Mouse (Mus musculus): Measurements from ENCODE around the gene Col5a2. TPM values are rescaled to one million over a fixed set of nuclear protein-coding genes. Genes with fewer than 3 reads are reported as not detected.
"Not testable (repeated sequence)": the region's sequence is repeated elsewhere in the genome, so short reads cannot be mapped to it uniquely, and the experiment has no call there.

The Col5a2 gene
- 120 and 127 TPM in 2 replicates for polyA plus RNA-seq (2015; fragmentation: Nextera tagmentation; extraction: Ambion mirVana)

DNA sequence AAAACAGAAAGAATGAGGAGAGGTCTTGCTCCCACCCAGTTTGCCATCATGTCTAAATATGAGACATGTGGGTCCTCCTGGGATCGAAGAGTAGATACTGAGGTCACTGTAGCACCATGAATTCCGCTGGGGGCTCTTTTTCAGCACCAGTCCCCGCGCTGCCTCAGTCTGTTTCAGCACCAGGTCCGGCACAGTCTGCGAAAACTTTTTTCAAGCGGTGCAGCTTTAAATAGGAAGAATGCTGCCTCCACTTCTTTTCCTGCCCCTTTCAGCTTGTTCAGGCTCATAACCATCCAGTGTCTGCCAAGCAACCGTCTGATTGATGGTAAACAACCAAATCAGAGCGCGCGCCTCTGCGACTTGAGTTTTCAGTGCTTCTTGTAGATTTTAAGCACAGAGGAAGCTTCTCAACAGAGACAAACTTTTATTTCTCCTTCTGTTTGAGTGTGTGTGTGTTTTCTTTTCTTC, at the start of gene Col5a2:
Gene Col5a2 (minus strand): TSS at position 418 of the 468 bp plus-strand sequence.
- H3K4me3 ChIP-seq (replicated peaks; ENCODE audit: low read length), result peak within 1 kb of the TSS; percentile 56
- H3K27ac ChIP-seq (ENCODE audit: low read length), result peak within 1 kb of the TSS; percentile 94
- peak within 1 kb of the TSS; percentile 72 for H3K9ac ChIP-seq (ENCODE audit: low read length)
- 8% methylated on average over 12 of the region's 12 CpGs for WGBS
- peak; percentile 90 for ATAC-seq (ENCODE audit: insufficient read depth, low FRiP score)
- no peaks in the 10 kb centered on the region for H3K27me3 ChIP-seq (ENCODE audit: control insufficient read depth, insufficient read depth, low read length)
- H3K4me1 ChIP-seq (ENCODE audit: control insufficient read depth, insufficient read depth, low read length), result peaks cover 6% of the 10 kb centered on the region; the same call in 1 of the 2 replicates
- H3K9me3 ChIP-seq (replicated peaks; ENCODE audit: control insufficient read depth, low read length), result no peaks in the 10 kb centered on the region
- peak within 1 kb of the TSS; percentile 45 for H3K4me2 ChIP-seq (ENCODE audit: low read depth, low read length)
- H3K36me3 ChIP-seq (ENCODE audit: control insufficient read depth, insufficient read depth, low read length), result no peaks in the 10 kb centered on the region

DNA sequence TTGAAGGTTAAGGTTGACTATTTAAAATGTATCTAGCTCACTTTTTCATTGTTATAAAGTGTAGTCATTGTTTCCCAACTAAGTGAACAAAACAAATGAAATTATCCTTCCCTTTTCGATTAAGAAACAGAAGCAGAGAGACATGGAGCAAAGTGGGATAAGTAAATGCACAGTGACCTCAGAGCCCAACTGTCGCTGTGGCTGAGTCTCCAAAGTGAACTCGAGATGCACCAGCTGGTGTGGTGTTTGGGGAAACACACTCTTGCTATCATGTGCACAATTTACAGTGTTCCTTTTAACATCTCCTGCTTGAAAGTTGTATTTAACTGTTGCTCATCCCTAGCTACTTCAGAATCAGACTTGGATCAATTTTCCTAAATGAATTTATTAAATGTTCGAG, 47.4 kb upstream of the Col5a2 start:
- Histone ChIP-seq H3K9ac (ENCODE audit: low read length) (no peak overlapping the region), H3K4me3 (replicated peaks; ENCODE audit: low read length) (no peak overlapping the region), H3K9me3 (replicated peaks; ENCODE audit: control insufficient read depth, low read length) (no peaks in the 10 kb centered on the region), H3K27ac (ENCODE audit: low read length) (no peak overlapping the region), H3K27me3 (ENCODE audit: control insufficient read depth, insufficient read depth, low read length) (no peaks in the 10 kb centered on the region), H3K36me3 (ENCODE audit: control insufficient read depth, insufficient read depth, low read length) (no peaks in the 10 kb centered on the region), H3K4me2 (ENCODE audit: low read depth, low read length) (no peak overlapping the region), H3K4me1 (ENCODE audit: control insufficient read depth, insufficient read depth, low read length) (no peaks in the 10 kb centered on the region)
- no peak for ATAC-seq (ENCODE audit: insufficient read depth, low FRiP score)
- WGBS, result 62% methylated on average over 4 of the region's 4 CpGs

DNA sequence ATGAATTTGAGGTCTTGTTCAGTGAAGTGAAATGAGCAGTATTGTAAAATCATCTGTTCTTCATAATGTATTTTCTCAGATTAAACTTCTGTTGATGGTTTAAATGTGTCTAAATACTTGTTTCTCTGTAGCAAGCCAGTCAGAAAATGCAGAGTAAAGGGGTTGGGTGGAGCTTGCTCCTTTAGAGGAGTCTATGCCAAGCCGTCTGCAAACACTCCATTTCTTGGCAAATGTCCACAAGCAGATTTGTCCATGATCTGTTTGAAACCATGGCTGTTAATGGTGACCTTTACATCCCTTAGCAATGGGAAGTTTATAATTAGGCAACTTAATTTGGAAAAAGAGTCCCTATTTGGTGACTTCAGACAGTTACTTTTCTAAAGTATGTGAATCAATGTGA, 38.8 kb upstream of the Col5a2 start:
- H3K4me1 ChIP-seq (ENCODE audit: control insufficient read depth, insufficient read depth, low read length), result no peaks in the 10 kb centered on the region
- no peaks in the 10 kb centered on the region for H3K27me3 ChIP-seq (ENCODE audit: control insufficient read depth, insufficient read depth, low read length)
- peak overlapping the region; percentile 27; the same call in 1 of the 2 replicates for H3K4me2 ChIP-seq (ENCODE audit: low read depth, low read length)
- 17% methylated on average over 1 of the region's 1 CpGs for WGBS
- no peak overlapping the region for H3K9ac ChIP-seq (ENCODE audit: low read length)
- peak overlapping the region; percentile 67 for H3K27ac ChIP-seq (ENCODE audit: low read length)
- H3K36me3 ChIP-seq (ENCODE audit: control insufficient read depth, insufficient read depth, low read length), result no peaks in the 10 kb centered on the region
- no peaks in the 10 kb centered on the region for H3K9me3 ChIP-seq (replicated peaks; ENCODE audit: control insufficient read depth, low read length)
- peak; percentile 86 for ATAC-seq (ENCODE audit: insufficient read depth, low FRiP score)
- H3K4me3 ChIP-seq (replicated peaks; ENCODE audit: low read length), result no peak overlapping the region

DNA sequence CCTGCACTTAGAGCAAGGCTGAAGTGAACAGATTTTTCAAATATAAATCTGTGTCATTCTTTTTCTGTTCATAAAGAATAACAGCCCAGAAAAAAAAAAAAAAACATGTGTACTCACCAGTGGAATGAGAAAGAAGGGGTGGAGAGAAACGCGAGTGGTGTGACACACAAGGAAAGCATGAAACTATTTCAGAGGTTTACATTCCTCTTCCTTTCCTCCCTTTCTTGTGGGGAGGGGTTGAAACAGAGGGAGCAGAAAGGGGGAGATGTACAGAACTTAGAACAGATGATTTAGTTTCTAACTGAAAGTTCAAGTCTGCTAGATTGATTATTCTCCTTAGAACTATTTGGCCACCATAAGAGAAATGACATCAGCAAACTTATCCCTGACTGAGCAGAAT, 38.1 kb upstream of the Col5a2 start:
- Histone ChIP-seq H3K4me3 (replicated peaks; ENCODE audit: low read length) (no peak overlapping the region), H3K9ac (ENCODE audit: low read length) (no peak overlapping the region), H3K27ac (ENCODE audit: low read length) (peak overlapping the region; percentile 64), H3K4me2 (ENCODE audit: low read depth, low read length) (peak overlapping the region; percentile 27; the same call in 1 of the 2 replicates), H3K4me1 (ENCODE audit: control insufficient read depth, insufficient read depth, low read length) (no peaks in the 10 kb centered on the region), H3K36me3 (ENCODE audit: control insufficient read depth, insufficient read depth, low read length) (no peaks in the 10 kb centered on the region), H3K9me3 (replicated peaks; ENCODE audit: control insufficient read depth, low read length) (no peaks in the 10 kb centered on the region), H3K27me3 (ENCODE audit: control insufficient read depth, insufficient read depth, low read length) (no peaks in the 10 kb centered on the region)
- ATAC-seq (ENCODE audit: insufficient read depth, low FRiP score), result peak; percentile 61; the same call in 1 of the 2 replicates
- WGBS, result 12% methylated on average over 2 of the region's 2 CpGs

DNA sequence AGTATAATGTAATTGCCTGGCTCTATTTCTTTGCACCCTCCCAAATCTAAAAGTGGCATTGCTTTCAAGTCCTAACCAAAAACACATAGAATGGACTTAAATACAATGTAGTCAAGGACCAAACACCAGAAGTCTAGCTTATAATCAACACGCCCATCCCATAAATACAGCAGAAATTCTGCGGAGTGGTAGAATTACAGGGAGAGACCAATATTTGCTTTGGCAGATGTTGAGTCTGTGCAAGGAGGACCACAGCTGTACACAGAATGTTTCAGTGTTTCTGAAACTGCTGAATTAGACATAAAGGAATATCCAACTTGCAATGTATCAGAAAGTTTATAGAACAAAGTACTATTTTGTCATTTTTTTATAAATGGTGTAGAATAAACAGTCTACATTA, 28.4 kb upstream of the Col5a2 start:
- 52% methylated on average over 2 of the region's 2 CpGs for WGBS
- no peaks in the 10 kb centered on the region for H3K4me1 ChIP-seq (ENCODE audit: control insufficient read depth, insufficient read depth, low read length)
- ATAC-seq (ENCODE audit: insufficient read depth, low FRiP score), result peak; percentile 29; the same call in 1 of the 2 replicates
- H3K4me2 ChIP-seq (ENCODE audit: low read depth, low read length), result no peak overlapping the region
- no peak overlapping the region for H3K9ac ChIP-seq (ENCODE audit: low read length)
- H3K36me3 ChIP-seq (ENCODE audit: control insufficient read depth, insufficient read depth, low read length), result no peaks in the 10 kb centered on the region
- no peak overlapping the region for H3K4me3 ChIP-seq (replicated peaks; ENCODE audit: low read length)
- no peak overlapping the region for H3K27ac ChIP-seq (ENCODE audit: low read length)
- no peaks in the 10 kb centered on the region for H3K27me3 ChIP-seq (ENCODE audit: control insufficient read depth, insufficient read depth, low read length)
- H3K9me3 ChIP-seq (replicated peaks; ENCODE audit: control insufficient read depth, low read length), result no peaks in the 10 kb centered on the region

DNA sequence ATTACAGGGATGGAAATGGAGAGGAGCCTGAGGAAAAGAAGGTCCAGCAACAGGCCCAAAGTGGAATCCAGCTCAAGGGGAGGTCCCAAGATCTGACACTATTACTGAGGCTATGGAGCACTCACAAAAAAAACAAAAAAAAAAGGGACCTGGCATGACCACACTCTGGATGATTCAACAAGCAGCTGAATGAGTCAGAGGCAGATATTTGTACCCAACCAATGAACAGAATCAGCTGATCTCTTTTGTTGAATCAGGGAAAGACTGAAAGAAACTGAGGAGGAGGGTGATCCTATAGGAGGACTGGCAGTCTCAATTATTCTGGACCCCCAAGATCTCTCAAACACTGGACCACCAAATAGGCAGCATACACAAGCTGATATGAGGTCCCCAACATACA, 24.4 kb upstream of the Col5a2 start:
- H3K27ac ChIP-seq (ENCODE audit: low read length); H3K27me3 ChIP-seq (ENCODE audit: control insufficient read depth, insufficient read depth, low read length); H3K9me3 ChIP-seq (replicated peaks; ENCODE audit: control insufficient read depth, low read length); H3K9ac ChIP-seq (ENCODE audit: low read length); H3K4me3 ChIP-seq (replicated peaks; ENCODE audit: low read length); ATAC-seq (ENCODE audit: insufficient read depth, low FRiP score); H3K4me1 ChIP-seq (ENCODE audit: control insufficient read depth, insufficient read depth, low read length); H3K36me3 ChIP-seq (ENCODE audit: control insufficient read depth, insufficient read depth, low read length); H3K4me2 ChIP-seq (ENCODE audit: low read depth, low read length): not testable (repeated sequence)

DNA sequence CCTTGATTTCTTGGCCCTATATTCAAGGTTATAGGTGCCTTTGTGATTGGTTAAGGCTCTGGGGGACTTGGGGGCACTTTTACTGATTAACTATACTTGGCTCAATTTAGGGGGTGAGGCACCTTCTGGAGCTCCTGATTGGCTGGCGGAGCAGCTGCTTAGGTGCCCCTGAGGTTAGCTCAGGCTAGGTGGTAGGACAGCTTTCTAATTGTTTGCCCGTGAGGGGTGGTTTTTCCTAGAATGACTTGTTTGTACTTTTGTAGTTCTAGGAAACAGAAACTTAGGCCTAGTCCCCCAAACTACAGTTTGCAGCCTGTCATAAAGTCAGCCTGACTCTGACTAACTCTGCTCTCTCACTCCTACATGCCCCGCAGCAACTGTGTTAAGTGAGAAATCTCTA, 20.5 kb upstream of the Col5a2 start:
- H3K4me2 ChIP-seq (ENCODE audit: low read depth, low read length), result no peak overlapping the region
- 80% methylated on average over 3 of the region's 3 CpGs for WGBS
- H3K9me3 ChIP-seq (replicated peaks; ENCODE audit: control insufficient read depth, low read length), result no peaks in the 10 kb centered on the region
- H3K36me3 ChIP-seq (ENCODE audit: control insufficient read depth, insufficient read depth, low read length), result no peaks in the 10 kb centered on the region
- H3K27me3 ChIP-seq (ENCODE audit: control insufficient read depth, insufficient read depth, low read length), result no peaks in the 10 kb centered on the region
- H3K4me1 ChIP-seq (ENCODE audit: control insufficient read depth, insufficient read depth, low read length), result no peaks in the 10 kb centered on the region
- no peak overlapping the region for H3K9ac ChIP-seq (ENCODE audit: low read length)
- H3K4me3 ChIP-seq (replicated peaks; ENCODE audit: low read length), result no peak overlapping the region
- ATAC-seq (ENCODE audit: insufficient read depth, low FRiP score), result no peak
- H3K27ac ChIP-seq (ENCODE audit: low read length), result no peak overlapping the region

DNA sequence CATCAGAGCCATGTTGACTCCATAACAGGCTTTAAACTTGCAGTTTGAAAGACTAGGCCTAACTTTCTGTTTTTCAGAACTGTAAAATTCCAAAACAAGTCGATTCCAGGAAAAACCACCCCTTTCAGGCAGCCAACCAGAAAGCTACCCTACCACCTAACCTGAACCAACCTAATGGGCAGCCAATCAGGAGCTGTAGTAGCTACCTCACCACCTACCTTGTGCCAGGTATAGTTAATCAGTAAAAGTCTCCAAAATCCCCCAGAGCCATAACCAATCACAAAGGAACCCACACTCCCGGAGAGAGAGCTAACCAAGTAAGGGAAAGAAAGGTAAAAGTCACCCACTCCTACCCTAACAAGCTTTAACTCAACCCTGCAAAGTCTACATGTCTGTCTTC, 18.4 kb upstream of the Col5a2 start:
- Histone ChIP-seq H3K36me3 (ENCODE audit: control insufficient read depth, insufficient read depth, low read length) (no peaks in the 10 kb centered on the region), H3K4me2 (ENCODE audit: low read depth, low read length) (no peak overlapping the region), H3K4me3 (replicated peaks; ENCODE audit: low read length) (no peak overlapping the region), H3K9ac (ENCODE audit: low read length) (no peak overlapping the region), H3K27ac (ENCODE audit: low read length) (no peak overlapping the region), H3K27me3 (ENCODE audit: control insufficient read depth, insufficient read depth, low read length) (no peaks in the 10 kb centered on the region), H3K4me1 (ENCODE audit: control insufficient read depth, insufficient read depth, low read length) (no peaks in the 10 kb centered on the region), H3K9me3 (replicated peaks; ENCODE audit: control insufficient read depth, low read length) (no peaks in the 10 kb centered on the region)
- 79% methylated on average over 2 of the region's 2 CpGs for WGBS
- ATAC-seq (ENCODE audit: insufficient read depth, low FRiP score), result no peak

DNA sequence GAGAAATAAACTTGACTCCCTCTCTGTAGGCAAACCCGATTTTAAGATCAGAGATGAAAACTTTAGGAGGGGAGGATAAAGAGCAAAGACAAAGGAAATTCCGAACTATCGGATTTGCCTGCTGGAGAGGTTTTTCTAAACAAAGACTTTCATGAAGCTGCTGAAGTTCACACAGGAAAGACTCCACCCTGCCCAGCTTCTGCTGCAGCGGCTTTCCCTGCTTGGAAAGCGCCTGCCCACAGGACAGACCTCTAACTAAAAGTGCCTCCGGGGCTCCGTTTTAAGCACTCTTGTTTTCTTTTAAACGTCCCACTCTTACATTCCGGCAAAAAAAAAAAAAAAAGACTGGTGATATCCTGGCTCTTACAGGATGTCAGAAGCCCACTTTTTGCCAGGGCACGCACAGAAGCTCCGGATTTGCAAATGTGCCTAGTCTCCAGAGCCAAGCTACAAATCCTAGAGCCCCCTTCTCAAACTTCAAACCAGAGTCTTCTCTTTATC, 791 bp downstream of the Col5a2 start:
- no peaks in the 10 kb centered on the region for H3K36me3 ChIP-seq (ENCODE audit: control insufficient read depth, insufficient read depth, low read length)
- H3K4me2 ChIP-seq (ENCODE audit: low read depth, low read length), result peak overlapping the region; percentile 45
- peak overlapping the region; percentile 94 for H3K27ac ChIP-seq (ENCODE audit: low read length)
- H3K9me3 ChIP-seq (replicated peaks; ENCODE audit: control insufficient read depth, low read length), result no peaks in the 10 kb centered on the region
- peak; percentile 73; the same call in 1 of the 2 replicates for ATAC-seq (ENCODE audit: insufficient read depth, low FRiP score)
- peaks cover 6% of the 10 kb centered on the region; the same call in 1 of the 2 replicates for H3K4me1 ChIP-seq (ENCODE audit: control insufficient read depth, insufficient read depth, low read length)
- 3% methylated on average over 11 of the region's 11 CpGs for WGBS
- peak overlapping the region; percentile 56 for H3K4me3 ChIP-seq (replicated peaks; ENCODE audit: low read length)
- H3K9ac ChIP-seq (ENCODE audit: low read length), result peak overlapping the region; percentile 72
- H3K27me3 ChIP-seq (ENCODE audit: control insufficient read depth, insufficient read depth, low read length), result no peaks in the 10 kb centered on the region
